ENCODE assay signal across 8 mouse cellular contexts in genomic region chr6:126165591-126166155, GRCm38 (mm10). TPM values are rescaled to one million over a fixed set of nuclear protein-coding genes. Genes with fewer than 3 reads are reported as not detected.
DNase-seq lines count a peak whose midpoint lies in the region; ATAC-seq and TF ChIP-seq lines count a peak whose summit lies in the region.

No protein-coding gene starts in this region.

- intact Hi-C loops in left cerebral cortex, postnatal 14 days (cut with DNase I): loop anchor here (2.0 to 10.0 kb wide), 2 partner anchors 211 to 329 kb away; no protein-coding TSS in a partner anchor

- TF ChIP-seq CTCF in kidney, adult 2 months (conservative IDR thresholded peaks at IDR 0.05; ENCODE audit: insufficient read depth, insufficient read length, low read depth, low read length): no peak

- WGBS in kidney, adult 2 months: 47% methylated on average over 17 of the region's 17 CpGs
- 2% methylated on average over 17 of the region's 17 CpGs for WGBS in embryonic facial prominence, embryonic 10.5 days
- 30% methylated on average over 17 of the region's 17 CpGs for WGBS in heart, embryonic 16.5 days
- WGBS in limb, embryonic 15.5 days: 7% methylated on average over 17 of the region's 17 CpGs

- H3K4me3 ChIP-seq in kidney, adult 2 months (ENCODE audit: insufficient read depth, low read depth, low read length): peak overlapping the region; percentile 46
- H3K4me3 ChIP-seq in embryonic facial prominence, embryonic 10.5 days: peak overlapping the region; percentile 74
- peak overlapping the region; percentile 47 for H3K4me3 ChIP-seq in heart, embryonic 16.5 days (ENCODE audit: low read length)
- peak overlapping the region; percentile 51 for H3K4me3 ChIP-seq in limb, embryonic 15.5 days

- no peaks in the 10 kb centered on the region for H3K36me3 ChIP-seq in kidney, adult 2 months (ENCODE audit: control insufficient read depth, insufficient read depth, low read length)
- no peaks in the 10 kb centered on the region for H3K36me3 ChIP-seq in embryonic facial prominence, embryonic 10.5 days (replicated peaks)
- H3K36me3 ChIP-seq in heart, embryonic 16.5 days (ENCODE audit: control insufficient read depth, insufficient read depth): no peaks in the 10 kb centered on the region
- no peaks in the 10 kb centered on the region for H3K36me3 ChIP-seq in limb, embryonic 15.5 days

- H3K27ac ChIP-seq in kidney, adult 2 months (ENCODE audit: insufficient read depth, low read depth, low read length): no peak overlapping the region
- H3K27ac ChIP-seq in embryonic facial prominence, embryonic 10.5 days (replicated peaks): peak overlapping the region; percentile 91
- H3K27ac ChIP-seq in heart, embryonic 16.5 days (ENCODE audit: low read length): no peak overlapping the region
- peak overlapping the region; percentile 47; the same call in 1 of the 2 replicates for H3K27ac ChIP-seq in limb, embryonic 15.5 days

- no peak for TF ChIP-seq POLR2A in kidney, adult 2 months (IDR thresholded peaks at IDR 0.05; ENCODE audit: low read depth, low read length)

- no peaks in the 10 kb centered on the region for H3K9me3 ChIP-seq in embryonic facial prominence, embryonic 10.5 days
- H3K9me3 ChIP-seq in heart, embryonic 16.5 days (replicated peaks; ENCODE audit: control insufficient read depth, low read length): no peaks in the 10 kb centered on the region
- no peaks in the 10 kb centered on the region for H3K9me3 ChIP-seq in limb, embryonic 15.5 days

- H3K4me2 ChIP-seq in heart, embryonic 16.5 days (ENCODE audit: low read depth, low read length): peak overlapping the region; percentile 82
- peak overlapping the region; percentile 69 for H3K4me2 ChIP-seq in limb, embryonic 15.5 days

- DNase-seq in kidney, adult 2 months: no peak
- no peak for DNase-seq in kidney, postnatal 10 days
- DNase-seq in embryonic facial prominence, embryonic 10.5 days (ENCODE audit: low spot score): peak; percentile 50
- DNase-seq in T-cell, adult 2 months (ENCODE audit: low spot score): no peak
- no peak for DNase-seq in left cerebral cortex, postnatal 14 days (ENCODE audit: low spot score in 2 of 2)
- DNase-seq in Muller cell, postnatal 12 days (ENCODE audit: inconsistent ontology term): no peak

- no peaks in the 10 kb centered on the region for H3K27me3 ChIP-seq in kidney, adult 2 months (replicated peaks; ENCODE audit: control insufficient read depth, insufficient read depth, low read length)
- peaks cover 61% of the 10 kb centered on the region for H3K27me3 ChIP-seq in embryonic facial prominence, embryonic 10.5 days (replicated peaks; ENCODE audit: low read depth, poor library complexity, severe bottlenecking)
- peaks cover 19% of the 10 kb centered on the region for H3K27me3 ChIP-seq in heart, embryonic 16.5 days (ENCODE audit: control insufficient read depth, insufficient read depth, low read length)
- 0 out of 2 replicates have a peak, but pooled peaks cover 5% of the 10 kb centered on the region for H3K27me3 ChIP-seq in limb, embryonic 15.5 days

- H3K9ac ChIP-seq in heart, embryonic 16.5 days (ENCODE audit: low read length): peak overlapping the region; percentile 20; the same call in 1 of the 2 replicates
- H3K9ac ChIP-seq in limb, embryonic 15.5 days: no peak overlapping the region

- peaks cover 5% of the 10 kb centered on the region; the same call in 1 of the 2 replicates for H3K4me1 ChIP-seq in kidney, adult 2 months (ENCODE audit: control insufficient read depth, insufficient read depth, low read length)
- H3K4me1 ChIP-seq in embryonic facial prominence, embryonic 10.5 days: peaks cover 76% of the 10 kb centered on the region
- H3K4me1 ChIP-seq in heart, embryonic 16.5 days (ENCODE audit: control insufficient read depth, insufficient read depth, low read length): peaks cover 41% of the 10 kb centered on the region
- H3K4me1 ChIP-seq in limb, embryonic 15.5 days: peaks cover 59% of the 10 kb centered on the region

- ATAC-seq in heart, embryonic 16.5 days (replicated peaks; ENCODE audit: extremely low read depth, insufficient read depth, low FRiP score): no peak
- no peak for ATAC-seq in limb, embryonic 15.5 days (ENCODE audit: insufficient number of reproducible peaks, low FRiP score, low TSS enrichment, low read depth)

RNA-seq across cellular contexts. Expression of gene Ntf3, which starts 1.0 kb away (rescaled TPM):
- 3.4 and 4.1 TPM in 2 replicates for polyA plus RNA-seq in kidney, adult 2 months (2012; rRNA removed)
- 19.4 and 19.9 TPM in 2 replicates for polyA plus RNA-seq in embryonic facial prominence, embryonic 10.5 days (2016; fragmentation: Nextera tagmentation; extraction: Ambion mirVana)
- polyA plus RNA-seq in heart, embryonic 16.5 days (2015; fragmentation: Nextera tagmentation; extraction: Ambion mirVana): 6.6 and 8.3 TPM in 2 replicates
- polyA plus RNA-seq in limb, embryonic 15.5 days (2015; fragmentation: Nextera tagmentation; extraction: Ambion mirVana): 16.9 and 19.2 TPM in 2 replicates
- total RNA-seq in left cerebral cortex, postnatal 14 days (2021): 1 to 10 TPM; 1.7 to 4.3 TPM

Comparison
In these comparisons a context has a peak if more than half of its experiments do, and no peak if none do; other contexts are left out.
1. H3K27ac ChIP-seq: peak in embryonic facial prominence, embryonic 10.5 days (single experiment) and limb, embryonic 15.5 days (single experiment); none in kidney, adult 2 months (single experiment) and heart, embryonic 16.5 days (single experiment).
2. Peak in every context shown above with its lines, with median percentiles within 50 percentile points of each other: H3K4me3 ChIP-seq.